8 mouse cellular contexts compared by ENCODE assay signal in the genomic region with DNA sequence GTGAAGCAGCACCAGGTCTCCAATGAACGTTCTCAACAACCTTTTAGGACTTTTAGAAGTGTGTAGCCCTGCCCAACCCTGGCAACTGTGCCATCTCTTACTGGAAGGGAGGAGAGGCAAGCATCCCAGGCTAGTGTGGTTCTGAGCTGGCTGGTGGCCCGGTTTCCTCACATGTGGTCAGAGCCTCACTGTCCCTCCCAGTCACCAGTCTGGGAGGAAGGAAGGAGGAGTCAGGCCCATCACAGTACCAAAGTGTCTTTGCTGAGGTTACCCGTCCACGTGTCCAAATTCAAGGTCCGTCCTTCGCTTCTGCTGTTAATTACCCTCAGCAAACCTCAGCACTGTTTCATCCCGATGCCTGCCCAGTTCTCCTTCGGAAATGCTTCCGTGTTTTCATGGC. TPM values are rescaled to one million over a fixed set of nuclear protein-coding genes. Genes with fewer than 3 reads are reported as not detected.
DNase-seq lines count a peak whose midpoint lies in the region; ATAC-seq and TF ChIP-seq lines count a peak whose summit lies in the region.

No protein-coding gene starts in this region.

- H3K4me2 ChIP-seq in stomach, embryonic 14.5 days (replicated peaks; ENCODE audit: low read depth, low read length): peak overlapping the region; percentile 53

- H3K4me3 ChIP-seq in layer of hippocampus, adult 2 months: peak overlapping the region; percentile 58
- H3K4me3 ChIP-seq in stomach, embryonic 14.5 days (ENCODE audit: low read depth, low read length): peak overlapping the region; percentile 21

- H3K9ac ChIP-seq in stomach, embryonic 14.5 days (replicated peaks; ENCODE audit: low read depth, low read length): no peak overlapping the region

- H3K36me3 ChIP-seq in stomach, embryonic 14.5 days (ENCODE audit: control insufficient read depth, insufficient read depth, low read length): no peaks in the 10 kb centered on the region

- peaks cover 24% of the 10 kb centered on the region for H3K4me1 ChIP-seq in stomach, embryonic 14.5 days (ENCODE audit: control insufficient read depth, insufficient read depth, low read length)

- H3K27me3 ChIP-seq in stomach, embryonic 14.5 days (ENCODE audit: control insufficient read depth, insufficient read depth, low read length): no peaks in the 10 kb centered on the region

- TF ChIP-seq CTCF in layer of hippocampus, adult 2 months (conservative IDR thresholded peaks at IDR 0.05): no peak

- ATAC-seq in granulocyte monocyte progenitor cell, adult 5-6 weeks (replicated peaks; ENCODE audit: poor library complexity, severe bottlenecking): peak; percentile 65
- ATAC-seq in stomach, embryonic 14.5 days (ENCODE audit: insufficient number of reproducible peaks, insufficient read depth, low FRiP score, low read depth): peak; percentile 38; the same call in 1 of the 2 replicates
- no peak for ATAC-seq in erythroid progenitor cell, adult 5-6 weeks (replicated peaks; ENCODE audit: low FRiP score, poor library complexity, severe bottlenecking)

- peak overlapping the region; percentile 77 for H3K27ac ChIP-seq in layer of hippocampus, adult 2 months
- H3K27ac ChIP-seq in stomach, embryonic 14.5 days (ENCODE audit: low read length): peak overlapping the region; percentile 41; the same call in 1 of the 2 replicates

- peak in 1 of 2 experiments; percentile 55 for DNase-seq in layer of hippocampus, adult 2 months (ENCODE audit: low spot score in 2 of 2)
- DNase-seq in layer of hippocampus, adult 8-10 months (ENCODE audit: low spot score in 2 of 2): no peak
- peak; percentile 46 for DNase-seq in cerebellum, adult 8-10 months
- peak; percentile 64 to 71 for DNase-seq in layer of hippocampus, postnatal 10 days (ENCODE audit: low spot score in 2 of 2)
- DNase-seq in lung, postnatal 36 days: peak; percentile 80

- WGBS in stomach, embryonic 14.5 days: 50% methylated on average over 9 of the region's 9 CpGs

- H3K9me3 ChIP-seq in stomach, embryonic 14.5 days (ENCODE audit: control insufficient read depth, low read depth, low read length): no peaks in the 10 kb centered on the region

RNA-seq across cellular contexts. Expression of gene Gramd2, which starts 12.2 kb away (rescaled TPM):
- 1 to 10 TPM; 5.7 to 7.5 TPM for total RNA-seq in layer of hippocampus, adult 2 months (2021)
- 1 to 10 TPM; 6.5 to 9.7 (median 7.3) TPM for total RNA-seq in layer of hippocampus, adult 8-10 months (2022)
- total RNA-seq in granulocyte monocyte progenitor cell, adult 5-6 weeks (2014; fragmentation: Nextera tagmentation): not detected in 2 replicates
- not detected in 2 replicates for total RNA-seq in granulocyte monocyte progenitor cell, adult 5-6 weeks (2017)
- 10 to 100 TPM; 12.8 to 14.7 TPM for total RNA-seq in layer of hippocampus, postnatal 10 days (2021)
- 1.1 and 1.5 TPM in 2 replicates for polyA plus RNA-seq in stomach, embryonic 14.5 days (2014; fragmentation: Nextera tagmentation; extraction: Ambion mirVana)
- total RNA-seq in erythroid progenitor cell, adult 5-6 weeks (2015; ENCODE audit: low replicate concordance): not detected in 2 replicates
- 0.13 TPM in 1 of 2 replicates, not detected in the other for total RNA-seq in erythroid progenitor cell, adult 5-6 weeks (2017; ENCODE audit: low replicate concordance)

RNA-seq across cellular contexts. Expression of gene Pkm, which starts 36.0 kb away (rescaled TPM):
- 1,000 to 10,000 TPM; 1,301 to 1,421 TPM for total RNA-seq in layer of hippocampus, adult 2 months (2021)
- total RNA-seq in layer of hippocampus, adult 8-10 months (2022): 1,000 to 10,000 TPM; 1,385 to 1,484 (median 1,437) TPM
- 513 and 525 TPM in 2 replicates for total RNA-seq in granulocyte monocyte progenitor cell, adult 5-6 weeks (2014; fragmentation: Nextera tagmentation)
- total RNA-seq in granulocyte monocyte progenitor cell, adult 5-6 weeks (2017): 1,005 and 1,006 TPM in 2 replicates
- 100 to 1,000 TPM; 761 to 808 TPM for total RNA-seq in layer of hippocampus, postnatal 10 days (2021)
- polyA plus RNA-seq in stomach, embryonic 14.5 days (2014; fragmentation: Nextera tagmentation; extraction: Ambion mirVana): 1,134 and 1,145 TPM in 2 replicates
- 26.4 and 30.6 TPM in 2 replicates for total RNA-seq in erythroid progenitor cell, adult 5-6 weeks (2015; ENCODE audit: low replicate concordance)
- 75.0 and 81.4 TPM in 2 replicates for total RNA-seq in erythroid progenitor cell, adult 5-6 weeks (2017; ENCODE audit: low replicate concordance)

RNA-seq across cellular contexts. Expression of gene Senp8, which starts 58.4 kb away (rescaled TPM):
- 1 to 10 TPM; 8.4 to 8.6 TPM for total RNA-seq in layer of hippocampus, adult 2 months (2021)
- total RNA-seq in layer of hippocampus, adult 8-10 months (2022): 10 to 100 TPM in 2 of 4 experiments, 1 to 10 TPM in 2; 8.0 to 13.4 (median 10.0) TPM
- total RNA-seq in granulocyte monocyte progenitor cell, adult 5-6 weeks (2014; fragmentation: Nextera tagmentation): 2.3 and 3.8 TPM in 2 replicates
- total RNA-seq in granulocyte monocyte progenitor cell, adult 5-6 weeks (2017): 4.5 and 5.5 TPM in 2 replicates
- 1 to 10 TPM; 5.1 to 6.8 TPM for total RNA-seq in layer of hippocampus, postnatal 10 days (2021)
- 11.7 and 12.4 TPM in 2 replicates for polyA plus RNA-seq in stomach, embryonic 14.5 days (2014; fragmentation: Nextera tagmentation; extraction: Ambion mirVana)
- total RNA-seq in erythroid progenitor cell, adult 5-6 weeks (2015; ENCODE audit: low replicate concordance): 0.36 and 3.8 TPM in 2 replicates
- total RNA-seq in erythroid progenitor cell, adult 5-6 weeks (2017; ENCODE audit: low replicate concordance): 0.77 and 5.5 TPM in 2 replicates

RNA-seq across cellular contexts. Expression of gene Myo9a, which starts 58.6 kb away (rescaled TPM):
- total RNA-seq in layer of hippocampus, adult 2 months (2021): 10 to 100 TPM; 70.0 to 71.1 TPM
- total RNA-seq in layer of hippocampus, adult 8-10 months (2022): 10 to 100 TPM; 55.3 to 80.0 (median 65.7) TPM
- total RNA-seq in granulocyte monocyte progenitor cell, adult 5-6 weeks (2014; fragmentation: Nextera tagmentation): 6.8 and 11.2 TPM in 2 replicates
- total RNA-seq in granulocyte monocyte progenitor cell, adult 5-6 weeks (2017): 19.4 and 26.4 TPM in 2 replicates
- 10 to 100 TPM; 69.7 to 78.4 TPM for total RNA-seq in layer of hippocampus, postnatal 10 days (2021)
- polyA plus RNA-seq in stomach, embryonic 14.5 days (2014; fragmentation: Nextera tagmentation; extraction: Ambion mirVana): 18.9 and 19.8 TPM in 2 replicates
- total RNA-seq in erythroid progenitor cell, adult 5-6 weeks (2015; ENCODE audit: low replicate concordance): 37.3 and 39.6 TPM in 2 replicates
- 38.5 and 40.3 TPM in 2 replicates for total RNA-seq in erythroid progenitor cell, adult 5-6 weeks (2017; ENCODE audit: low replicate concordance)

Comparison
In these comparisons a context has a peak if more than half of its experiments do, and no peak if none do; other contexts are left out.
1. DNase-seq: peak in cerebellum, adult 8-10 months (single experiment), layer of hippocampus, postnatal 10 days (2 of 2) and lung, postnatal 36 days (single experiment); none in layer of hippocampus, adult 8-10 months (0 of 2).
2. RNA of gene Gramd2, which starts 12.2 kb away (total RNA-seq): 12.8 to 14.7 TPM in layer of hippocampus, postnatal 10 days, 6.5 to 9.7 TPM in layer of hippocampus, adult 8-10 months and 5.7 to 7.5 TPM in layer of hippocampus, adult 2 months; not detected in granulocyte monocyte progenitor cell, adult 5-6 weeks and 0.13 TPM in erythroid progenitor cell, adult 5-6 weeks; every median in the first group is over 4 times any median in the second.
3. RNA of gene Pkm, which starts 36.0 kb away (total RNA-seq): 1,385 to 1,484 TPM in layer of hippocampus, adult 8-10 months, 1,301 to 1,421 TPM in layer of hippocampus, adult 2 months, 513 to 1,006 TPM in granulocyte monocyte progenitor cell, adult 5-6 weeks and 761 to 808 TPM in layer of hippocampus, postnatal 10 days; 26.4 to 81.4 TPM in erythroid progenitor cell, adult 5-6 weeks; every median in the first group is over 4 times any median in the second.